Mouse (Mus musculus): Measurements from ENCODE around the gene Plce1.
"Not testable (repeated sequence)": the region's sequence is repeated elsewhere in the genome, so short reads cannot be mapped to it uniquely, and the experiment has no call there.

Gene Plce1

DNA sequence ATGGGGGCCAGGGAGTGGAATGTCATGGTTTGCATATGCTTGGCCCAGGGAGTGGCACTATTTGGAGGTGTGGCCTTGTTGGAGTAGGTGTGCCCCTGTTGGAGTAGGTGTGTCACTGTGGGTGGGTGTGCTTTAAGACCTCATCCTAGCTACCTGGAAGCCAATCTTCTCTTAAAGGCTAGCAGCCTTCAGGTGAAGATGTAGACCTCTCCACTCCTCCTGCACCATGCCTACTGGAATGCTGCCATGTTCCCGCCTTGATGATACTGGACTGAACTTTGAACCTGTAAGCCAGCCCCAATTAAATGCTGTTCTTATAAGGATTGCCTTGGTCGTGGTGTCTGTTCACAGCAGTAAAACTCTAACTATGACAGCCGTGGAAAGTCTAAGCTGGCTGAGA is 158.1 kb downstream of the Plce1 start:
- DNase-seq (ENCODE audit: low spot score), result no peak

GRCm38 (mm10) chr19:38639805-38640204 is 158.9 kb downstream of the Plce1 start:
- peak; percentile 4 for DNase-seq (ENCODE audit: low spot score)

DNA sequence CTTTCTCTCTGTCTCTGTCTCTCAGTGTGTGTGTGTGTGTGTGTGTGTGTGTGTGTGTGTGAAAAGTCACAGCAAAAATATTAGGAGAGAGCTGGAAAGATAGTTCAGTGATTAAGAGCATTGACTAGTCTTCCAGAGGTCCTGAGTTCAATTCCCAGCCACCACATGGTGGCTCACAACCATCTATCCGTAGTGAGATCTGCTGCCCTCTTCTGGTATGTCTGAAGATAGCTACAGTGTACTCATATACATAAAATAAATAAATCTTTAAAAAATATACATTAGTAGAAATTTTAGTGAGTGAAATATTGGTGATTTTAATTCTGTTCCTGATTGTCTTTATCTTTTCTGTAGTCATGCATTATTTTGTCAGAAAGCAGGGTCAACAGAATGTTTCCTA is 161.6 kb downstream of the Plce1 start:
- not testable (repeated sequence) for DNase-seq (ENCODE audit: low spot score)

- no peak for DNase-seq (ENCODE audit: low spot score)
Measured at GRCm38 (mm10) chr19:38644871-38645595, 164.1 kb downstream of the Plce1 start.

DNA sequence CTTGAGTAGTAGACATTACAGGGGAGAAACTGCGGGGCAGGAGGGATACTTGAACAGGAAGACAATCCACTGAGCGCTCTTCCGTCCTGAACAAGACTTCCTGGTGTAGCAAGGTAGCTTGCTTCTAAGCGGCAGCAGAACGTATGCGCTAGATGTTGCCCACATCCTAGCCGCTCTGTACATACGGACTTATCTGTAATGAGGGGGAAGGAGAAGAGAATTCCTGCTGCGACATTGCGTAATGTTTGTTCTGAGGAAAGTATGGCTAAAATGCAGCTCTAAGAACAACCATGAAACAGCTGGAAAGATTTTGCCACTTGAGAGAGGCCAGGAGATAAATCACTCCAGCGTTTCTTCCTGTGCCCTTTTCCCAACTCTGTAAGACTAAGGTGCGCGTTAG is 177.1 kb downstream of the Plce1 start:
- DNase-seq (ENCODE audit: low spot score), result no peak

DNA sequence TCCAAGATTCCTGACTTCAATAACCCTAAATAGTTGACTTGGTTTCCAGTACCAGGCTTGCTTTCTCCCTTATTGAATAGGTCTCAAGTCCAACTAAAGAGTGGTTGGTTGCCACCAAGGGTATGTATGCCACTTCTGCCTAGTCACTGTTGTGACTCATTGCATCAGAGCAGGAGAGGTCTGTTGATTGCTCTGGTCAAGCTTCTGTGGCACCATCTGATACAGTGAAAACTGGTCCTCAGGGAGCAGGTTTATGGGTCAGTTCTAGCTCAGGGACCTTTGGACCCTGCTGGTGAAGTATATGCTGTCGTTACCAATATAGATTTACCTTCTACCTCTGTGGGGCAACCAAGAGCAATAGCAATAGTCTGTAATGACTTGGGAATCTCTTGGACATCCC is 184.5 kb downstream of the Plce1 start:
- no peak for DNase-seq (ENCODE audit: low spot score)

DNA sequence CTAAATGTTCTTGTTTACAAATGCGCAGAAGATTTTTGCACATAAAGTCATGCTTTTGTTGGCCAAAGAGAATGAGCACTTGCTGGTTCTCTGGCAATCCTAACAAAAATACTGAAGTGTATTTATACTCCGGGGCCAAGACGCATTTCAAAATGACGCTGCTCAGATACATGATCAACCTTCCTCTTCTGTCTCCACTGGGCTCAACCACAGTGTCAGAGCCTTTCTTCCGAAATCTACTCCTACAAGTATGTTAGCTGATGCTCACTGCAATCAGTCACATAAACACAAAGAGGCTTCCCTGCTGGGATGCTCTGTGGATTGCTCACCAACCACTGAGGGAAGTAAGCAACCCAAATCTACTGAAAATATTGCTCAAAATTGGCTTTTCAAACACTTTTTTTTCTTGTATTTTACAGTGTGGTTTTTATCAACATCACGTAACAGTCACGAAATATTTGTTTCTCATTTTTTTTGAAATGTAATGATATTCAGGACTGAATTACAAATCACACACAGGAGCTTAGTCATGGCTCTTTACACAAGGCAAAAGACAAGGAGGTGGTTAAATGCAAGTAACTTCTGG is 191.2 kb downstream of the Plce1 start:
- DNase-seq (ENCODE audit: low spot score), result no peak

DNA sequence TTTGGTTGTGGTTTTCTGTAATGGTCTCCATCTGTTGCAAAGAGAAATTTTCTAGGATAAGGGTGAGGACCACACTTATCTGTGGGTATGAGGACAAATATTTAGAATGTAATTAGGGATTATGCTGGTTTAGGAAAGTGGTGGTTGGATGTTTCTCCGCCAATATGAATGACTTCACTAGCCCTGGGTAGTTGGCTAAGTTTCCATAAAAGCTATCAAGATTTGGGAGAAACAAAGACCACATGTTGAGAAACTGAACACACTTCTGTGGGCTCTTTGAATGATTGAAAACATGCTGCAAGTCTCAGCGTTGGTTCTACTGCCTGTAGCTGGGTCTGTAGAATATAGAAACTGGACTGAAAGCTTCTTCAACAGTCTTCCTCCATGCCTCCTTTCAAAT is 193.0 kb downstream of the Plce1 start:
- DNase-seq (ENCODE audit: low spot score), result no peak

DNA sequence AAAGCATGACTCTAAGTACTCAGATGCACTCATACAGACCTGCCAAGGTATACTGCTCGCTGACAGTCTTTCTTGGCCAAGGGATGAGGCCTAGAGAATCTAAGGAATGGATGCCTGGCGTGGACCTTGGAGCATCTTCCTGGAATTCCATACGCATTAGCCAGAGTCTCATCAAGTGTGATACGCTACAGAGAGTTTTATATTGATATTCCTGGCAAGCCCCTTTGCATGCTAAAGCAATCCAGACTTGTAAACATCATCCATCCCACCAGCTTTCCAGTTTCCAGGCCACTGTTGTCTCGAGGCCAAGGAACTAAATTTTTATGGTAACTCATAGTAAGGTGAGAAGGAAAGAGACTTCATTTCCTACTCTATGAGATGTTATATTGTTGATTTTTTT is 197.7 kb downstream of the Plce1 start:
- DNase-seq (ENCODE audit: low spot score), result no peak

- DNase-seq (ENCODE audit: low spot score), result no peak
Measured at GRCm38 (mm10) chr19:38679520-38679919, 198.6 kb downstream of the Plce1 start.

- DNase-seq (ENCODE audit: low spot score), result no peak
Measured at GRCm38 (mm10) chr19:38687326-38687725, 206.4 kb downstream of the Plce1 start.

DNA sequence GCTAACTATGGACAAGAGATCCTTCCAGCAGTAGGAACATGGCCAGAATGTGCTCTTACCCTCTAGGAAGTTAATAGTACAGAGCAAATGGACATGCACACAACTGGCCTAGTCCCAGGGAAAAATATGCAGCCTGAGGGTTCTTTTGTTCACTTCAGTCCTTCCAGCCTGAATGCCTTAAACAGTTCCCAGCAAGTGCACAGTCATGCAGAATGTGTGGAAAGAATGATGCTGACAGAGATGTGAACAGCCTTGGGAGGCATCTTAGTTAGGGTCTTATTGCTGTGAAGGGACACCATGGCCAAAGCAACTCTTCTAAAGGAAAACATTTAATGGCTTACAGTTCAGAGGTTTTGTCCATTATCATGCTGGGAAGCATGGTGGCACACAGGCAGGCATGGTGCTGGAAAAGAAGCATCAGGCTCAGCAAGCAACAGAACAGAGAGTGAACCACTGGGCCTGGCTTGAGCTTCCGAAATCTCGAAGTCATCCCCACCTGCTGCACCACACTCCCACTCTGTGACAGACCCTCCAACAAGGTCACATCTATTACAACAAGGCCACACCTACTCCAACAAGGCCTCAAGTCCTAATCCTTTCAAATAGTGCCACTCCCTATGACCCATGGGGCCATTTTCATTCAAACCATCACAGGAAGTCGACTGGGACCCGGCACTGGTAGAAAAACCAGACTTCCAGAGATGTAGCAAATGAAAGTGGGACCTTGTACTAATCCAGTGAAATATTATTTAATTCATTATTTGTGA is 208.0 kb downstream of the Plce1 start:
- no peak for DNase-seq (ENCODE audit: low spot score)

DNA sequence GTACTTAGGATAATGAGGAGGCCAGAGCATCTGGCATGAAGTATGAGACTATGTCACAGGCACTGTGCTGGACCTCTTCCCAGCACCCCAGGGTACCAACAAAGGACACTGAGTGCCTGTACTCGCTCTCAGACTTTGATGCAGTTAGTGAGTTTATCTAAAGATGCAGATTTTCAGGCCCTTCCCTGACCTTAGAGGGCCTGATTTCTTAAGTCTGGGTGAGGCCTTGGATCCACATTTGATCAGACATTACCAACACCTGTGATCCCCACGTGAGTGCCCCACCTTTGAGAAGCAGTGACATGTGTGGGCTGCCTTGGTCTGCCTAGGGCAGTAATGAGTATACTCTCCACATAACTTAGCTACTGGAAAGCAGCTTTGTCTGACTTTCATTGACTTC is 209.4 kb downstream of the Plce1 start:
- no peak for DNase-seq (ENCODE audit: low spot score)

- DNase-seq (ENCODE audit: low spot score), result no peak
Measured at GRCm38 (mm10) chr19:38691533-38691932, 210.6 kb downstream of the Plce1 start.

DNA sequence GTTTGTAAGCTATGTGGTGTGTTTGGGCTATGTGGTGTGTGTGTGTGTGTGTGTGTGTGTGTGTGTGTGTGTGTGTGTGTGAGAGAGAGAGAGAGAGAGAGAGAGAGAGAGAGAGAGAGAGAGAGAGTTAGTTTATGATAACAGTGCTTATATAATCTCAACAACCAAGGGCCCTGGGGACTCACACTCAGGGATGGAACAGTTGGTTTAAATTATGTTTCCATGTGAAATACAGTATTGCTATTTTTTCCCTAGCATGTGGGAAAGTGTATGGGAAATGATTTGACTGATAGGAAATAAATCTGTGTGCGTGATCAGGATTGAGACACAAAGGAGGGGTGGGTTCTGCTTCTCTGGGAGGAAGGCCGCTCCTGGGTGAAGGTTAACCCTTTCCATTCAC is 212.4 kb downstream of the Plce1 start:
- no peak for DNase-seq (ENCODE audit: low spot score)

DNA sequence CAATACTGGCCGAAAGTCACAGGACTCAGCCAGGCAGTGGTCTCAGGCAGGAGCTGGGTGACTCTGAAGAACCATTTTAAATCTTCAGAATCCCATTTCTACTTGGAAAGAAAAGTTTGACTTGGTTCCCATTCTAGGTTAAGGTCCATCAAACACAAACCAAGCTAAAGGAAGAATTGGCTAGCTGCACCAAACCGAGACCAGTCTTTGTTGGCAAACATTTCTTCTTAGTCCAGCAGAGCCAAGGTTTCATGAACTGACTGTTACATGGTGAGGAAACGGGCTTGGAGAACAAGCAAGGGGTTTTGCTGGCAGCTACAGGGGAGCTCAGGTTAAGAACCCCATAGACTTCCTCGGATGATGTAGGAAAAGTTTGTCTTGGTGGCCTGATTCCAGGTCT is 212.9 kb downstream of the Plce1 start:
- DNase-seq (ENCODE audit: low spot score), result no peak

DNA sequence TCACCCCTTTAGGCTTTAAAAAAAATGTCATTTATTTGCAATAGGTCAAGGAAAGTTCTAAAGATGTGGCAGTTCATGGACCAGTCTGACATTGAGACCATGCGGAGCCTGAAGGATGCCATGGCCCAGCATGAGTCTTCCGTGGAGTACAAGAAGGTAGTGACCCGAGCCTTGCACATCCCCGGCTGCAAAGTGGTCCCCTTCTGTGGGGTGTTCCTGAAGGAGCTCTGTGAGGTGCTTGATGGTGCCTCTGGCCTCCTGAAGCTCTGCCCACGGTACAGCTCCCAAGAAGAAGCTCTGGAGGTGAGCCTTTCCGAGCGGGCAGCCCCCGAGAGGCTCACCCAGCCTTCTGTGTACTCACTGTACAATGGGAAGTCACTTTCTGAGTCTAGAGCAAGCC is 220.9 kb downstream of the Plce1 start:
- DNase-seq (ENCODE audit: low spot score), result no peak

- no peak for DNase-seq (ENCODE audit: low spot score)
Measured at GRCm38 (mm10) chr19:38704742-38705141, 223.8 kb downstream of the Plce1 start.

DNA sequence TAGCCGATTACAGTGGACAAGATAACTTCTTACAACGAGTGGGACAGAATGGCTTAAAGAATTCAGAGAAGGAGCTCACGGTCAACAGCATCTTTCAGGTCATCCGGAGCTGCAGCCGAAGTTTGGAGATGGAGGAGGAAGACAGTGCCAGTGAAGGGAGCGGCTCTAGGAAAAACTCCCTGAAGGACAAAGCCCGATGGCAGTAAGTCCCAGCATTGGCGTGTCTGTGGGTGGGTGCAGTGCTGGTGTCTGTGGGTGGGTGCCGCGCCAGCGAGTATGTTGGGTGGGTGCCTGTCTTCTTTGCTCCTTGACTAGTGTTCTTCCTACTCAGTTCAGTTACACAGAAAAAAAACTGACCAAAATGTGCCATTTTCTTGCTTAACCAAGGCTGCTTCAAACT is 224.3 kb downstream of the Plce1 start:
- no peak for DNase-seq (ENCODE audit: low spot score)

GRCm38 (mm10) chr19:38706449-38706848 is 225.5 kb downstream of the Plce1 start:
- no peak for DNase-seq (ENCODE audit: low spot score)

GRCm38 (mm10) chr19:38709376-38709775 is 228.5 kb downstream of the Plce1 start:
- DNase-seq (ENCODE audit: low spot score), result no peak

- no peak for DNase-seq (ENCODE audit: low spot score)
Measured at GRCm38 (mm10) chr19:38721808-38722207, 240.9 kb downstream of the Plce1 start.

GRCm38 (mm10) chr19:38722982-38723381 is 242.1 kb downstream of the Plce1 start:
- no peak for DNase-seq (ENCODE audit: low spot score)
